Mouse (Mus musculus) heart, postnatal 4 days (tissue): ENCODE results near the gene Vps37b. TPM values are rescaled to one million over a fixed set of nuclear protein-coding genes. Genes with fewer than 3 reads are reported as not detected.

ENCODE experiments used
- DNase-seq: peaks from one replicate; pipeline ENCODE4 v3.0.0; 2021
- microRNA-seq, 2 experiments: library from miRNA; unstranded; fragments of <30 nt; microRNA quantifications; one replicate each; pipeline ENCODE4 v1.2.0; 2021 to 2022
- total RNA-seq, 2 experiments: library from RNA; stranded (reverse); gene quantifications; 2 replicates each; pipeline ENCODE4 v1.2.3; 2021

The Vps37b gene
- total RNA-seq, 2 experiments from 2014 or later = 42.3 to 49.1 TPM

GRCm38 (mm10) chr5:123978131-123978530 is 53.9 kb downstream of the Vps37b start:
- DNase-seq = no peak

DNA sequence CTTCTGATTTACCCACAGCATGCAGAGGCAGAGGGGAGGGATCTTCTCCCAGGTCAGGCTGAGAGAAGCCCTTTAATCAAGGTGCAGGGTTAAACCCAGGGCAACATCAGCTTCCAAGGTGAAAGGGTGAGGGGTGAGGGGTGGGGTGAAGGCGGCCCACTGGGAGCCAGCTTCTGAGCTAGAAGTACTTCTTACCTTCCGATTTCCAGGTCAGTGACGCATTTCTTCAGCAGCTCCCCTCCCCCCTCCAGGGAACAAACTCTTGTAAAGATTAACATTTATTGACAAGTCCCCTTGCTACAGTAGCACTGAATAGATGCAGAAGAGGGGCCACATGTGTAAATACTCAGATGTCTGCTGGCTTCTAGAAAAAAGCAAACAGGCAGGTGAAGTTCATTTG is 54.8 kb downstream of the Vps37b start:
- DNase-seq = no peak

GRCm38 (mm10) chr5:123975668-123976180 is 56.3 kb downstream of the Vps37b start:
- peak; percentile 28 for DNase-seq

DNA sequence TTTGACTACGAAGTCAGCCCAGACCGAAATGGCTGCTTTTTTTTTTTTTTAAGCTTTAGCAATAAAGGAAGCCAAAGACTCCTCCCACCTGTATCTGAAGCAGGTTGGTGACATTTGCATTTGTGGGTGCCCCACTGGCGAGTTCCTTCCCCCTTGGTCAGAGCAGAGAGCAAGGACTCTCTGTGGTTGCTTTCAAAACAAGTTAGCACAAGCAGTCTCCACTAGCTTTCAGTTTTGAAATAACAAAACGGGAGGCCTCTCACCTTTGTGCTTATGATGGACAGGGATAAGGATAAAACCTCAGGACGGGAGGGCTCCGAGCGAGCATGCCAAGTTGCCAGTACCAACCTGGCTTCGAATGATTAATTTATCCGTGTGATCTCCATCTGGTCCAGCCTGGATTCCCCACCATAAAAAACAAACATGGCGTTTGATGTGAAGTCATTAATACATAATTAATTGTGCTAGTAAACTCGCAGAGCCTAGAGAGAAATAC is 57.4 kb downstream of the Vps37b start:
- DNase-seq = no peak

- no peak for DNase-seq
Measured at GRCm38 (mm10) chr5:123974179-123974485, 57.9 kb downstream of the Vps37b start.

DNA sequence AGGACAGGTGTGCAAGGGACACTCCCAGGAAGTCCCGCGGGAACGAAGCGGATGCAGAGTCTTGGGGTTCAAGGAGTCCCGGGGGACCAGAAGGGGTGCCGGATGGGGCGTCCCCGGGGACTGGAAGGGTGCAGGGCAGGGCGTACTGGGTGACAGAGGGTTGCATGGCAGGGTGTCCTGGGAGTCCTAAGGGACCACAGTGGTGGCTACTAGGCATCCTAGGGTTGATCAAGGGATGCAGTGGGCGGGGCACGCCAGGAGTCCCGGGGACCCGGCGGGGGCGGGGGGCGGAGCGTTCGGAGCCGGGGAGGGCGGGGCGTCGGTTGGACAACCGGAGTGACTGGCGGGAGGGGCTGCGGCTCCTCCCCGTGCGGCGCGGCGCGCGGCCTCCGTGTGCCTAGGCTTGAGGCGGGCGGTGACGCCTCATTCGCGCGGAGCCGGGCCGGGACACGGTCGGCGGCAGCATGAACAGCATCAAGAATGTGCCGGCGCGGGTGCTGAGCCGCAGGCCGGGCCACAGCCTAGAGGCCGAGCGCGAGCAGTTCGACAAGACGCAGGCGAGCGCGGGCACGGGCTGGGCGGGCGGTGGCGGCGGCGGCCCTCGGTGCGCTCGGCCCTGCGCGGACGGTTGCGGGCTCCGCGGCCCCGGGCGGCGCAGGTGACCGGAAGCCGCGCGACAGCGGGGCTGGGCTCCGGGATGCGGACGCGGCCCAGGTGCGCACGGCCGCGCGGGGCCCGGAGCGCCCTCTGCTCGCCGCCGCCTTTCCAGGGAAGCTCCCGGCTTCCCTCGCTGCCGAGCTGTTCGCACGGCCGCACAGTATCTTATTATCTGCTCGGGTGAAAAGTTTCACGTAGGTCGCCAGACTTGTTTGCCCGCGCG is 58.5 kb downstream of the Vps37b start, which contains the start of gene Hip1r:
TSS of gene Hip1r (plus strand) at position 330 of the 880 bp plus-strand sequence.
- peak; percentile 83 for DNase-seq

GRCm38 (mm10) chr5:123972453-123972852 is 59.6 kb downstream of the Vps37b start:
- DNase-seq = no peak

DNA sequence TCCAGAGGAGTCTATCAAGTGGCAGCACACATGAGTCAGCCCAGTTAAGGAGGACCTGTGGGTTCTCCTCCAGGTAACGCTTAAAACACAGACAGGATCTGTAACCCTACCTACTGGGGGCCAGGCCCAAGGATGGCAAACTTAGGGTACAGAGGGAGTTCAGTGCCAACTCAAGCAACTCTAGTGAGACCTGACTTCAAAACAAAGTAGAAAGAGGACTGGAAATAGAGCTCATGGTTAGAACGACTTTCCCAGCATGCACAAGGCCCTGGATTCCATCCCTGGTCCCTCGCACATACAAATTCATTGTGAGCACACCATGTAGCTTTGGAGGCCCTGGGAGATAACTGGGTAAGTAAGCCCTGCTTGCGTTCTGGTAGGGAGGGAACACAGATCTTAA is 61.5 kb downstream of the Vps37b start:
- DNase-seq = no peak

- DNase-seq = no peak
Measured at GRCm38 (mm10) chr5:123969216-123969615, 62.9 kb downstream of the Vps37b start.

- DNase-seq = no peak
Measured at GRCm38 (mm10) chr5:123968468-123968867, 63.6 kb downstream of the Vps37b start.

DNA sequence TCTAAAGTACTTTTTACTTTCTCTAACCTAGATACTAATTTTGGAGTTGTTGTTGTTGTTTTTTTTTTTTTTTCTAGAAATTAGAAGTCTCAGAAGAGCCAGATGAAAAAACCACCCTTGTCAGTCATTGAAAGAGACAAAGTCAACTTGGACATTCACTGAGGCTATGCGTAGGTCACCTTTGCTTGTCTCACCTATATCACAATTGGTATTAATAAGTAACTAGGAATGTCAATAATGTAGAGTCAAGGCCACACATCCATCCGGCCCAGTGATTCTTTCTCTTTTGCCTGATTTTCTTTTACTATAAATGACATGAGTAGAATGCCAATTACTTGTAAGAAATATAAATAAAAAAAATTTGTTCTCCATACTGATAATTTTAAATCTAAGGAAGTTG is 65.3 kb downstream of the Vps37b start:
- DNase-seq = no peak

GRCm38 (mm10) chr5:123964208-123964607 is 67.9 kb downstream of the Vps37b start:
- no peak for DNase-seq

GRCm38 (mm10) chr5:123961046-123961445 is 71.0 kb downstream of the Vps37b start:
- no peak for DNase-seq

GRCm38 (mm10) chr5:123960129-123960528 is 71.9 kb downstream of the Vps37b start:
- DNase-seq = no peak

GRCm38 (mm10) chr5:123959018-123959417 is 73.1 kb downstream of the Vps37b start:
- no peak for DNase-seq

DNA sequence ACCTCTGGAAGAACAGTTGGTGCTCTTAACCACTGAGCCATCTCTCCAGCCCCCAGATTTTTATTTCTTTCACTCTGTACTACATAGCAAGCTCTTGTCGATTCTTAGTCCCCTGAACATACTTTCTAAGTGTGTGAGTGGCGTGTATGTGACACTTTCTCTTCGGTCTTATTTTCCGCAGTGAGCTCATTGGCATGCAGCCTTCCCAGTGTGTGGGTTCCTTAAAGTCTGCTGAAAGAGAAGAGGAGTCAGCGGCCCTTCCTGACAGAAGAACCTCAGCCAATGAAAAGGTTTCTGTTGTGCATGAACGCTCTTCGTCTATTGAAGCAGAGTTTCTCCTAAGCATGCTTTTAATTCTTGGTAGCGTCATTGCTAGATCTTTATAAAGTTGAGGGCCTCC is 74.9 kb downstream of the Vps37b start:
- no peak for DNase-seq

Small RNA genes lying within 50 kb of the gene (microRNA-seq; reads per million reads assigned to microRNA genes)
- gene Mir7032 = 0.35 to 2.2 reads per million in 2 experiments

Other genes with a start within 250 kb of the Vps37b start
- gene Hcar2, start 166.8 kb downstream of the Vps37b start, total RNA-seq = not detected
- under 1 TPM; 0.38 to 0.41 TPM for gene Hcar1, start 152.2 kb downstream of the Vps37b start, total RNA-seq
- gene Denr, start 125.1 kb downstream of the Vps37b start, total RNA-seq = 10 to 100 TPM; 56.7 to 61.4 TPM
- under 1 TPM in 1 of 2 experiments, not detected in 1; 0.62 TPM for gene Gm43518, start 104.9 kb downstream of the Vps37b start, total RNA-seq
- 1 to 10 TPM; 2.2 TPM for gene Ccdc62, start 101.6 kb downstream of the Vps37b start, total RNA-seq
- 10 to 100 TPM; 29.6 to 42.2 TPM for gene Hip1r, start 58.6 kb downstream of the Vps37b start, total RNA-seq
- gene Abcb9, start 63.5 kb upstream of the Vps37b start, total RNA-seq = 1 to 10 TPM; 4.9 to 5.5 TPM
- gene Ogfod2, start 80.0 kb upstream of the Vps37b start, total RNA-seq = 10 to 100 TPM; 10.2 to 11.9 TPM
- gene Arl6ip4, start 83.8 kb upstream of the Vps37b start, total RNA-seq = 10 to 100 TPM; 55.1 to 68.4 TPM
- gene Pitpnm2, start 217.5 kb upstream of the Vps37b start, total RNA-seq = 10 to 100 TPM; 45.9 to 52.2 TPM